Mouse (Mus musculus) olfactory bulb, adult 2 months (tissue): Measurements from ENCODE around the gene Nrxn3.

Experiments used
- CTCF ChIP-seq: fragments of 200-500 bp; IDR thresholded peaks from 2 replicates; pipeline ENCODE4 v1.5.1; 2012; ENCODE audit warnings: low read depth, mild to moderate bottlenecking, low read length, moderate library complexity; ENCODE audit not compliant: insufficient read depth
- POLR2A ChIP-seq: fragments of 200-500 bp; IDR thresholded peaks from 2 replicates; pipeline ENCODE4 v1.6.1; 2012; ENCODE audit warnings: mild to moderate bottlenecking, low read depth, low read length, moderate library complexity; ENCODE audit not compliant: insufficient read depth

GRCm38 (mm10) chr12:89149455-89149854 lies 426.8 kb downstream of the Nrxn3 start:
- TF ChIP-seq POLR2A = no peak
- TF ChIP-seq CTCF = no peak
